Mouse (Mus musculus) MEL (cell line): ENCODE data around the gene Rtf1.

Experiments used
- CTCF ChIP-seq, 3 experiments: IDR thresholded peaks in 2 of 3; conservative IDR thresholded peaks in 1 of 3; 2 replicates each; pipeline ENCODE4 v1.5.1; 2011 to 2012; ENCODE audit warnings: low read length in 3 of 3, low read depth in 2 of 3, mild to moderate bottlenecking in 2 of 3, improper control_type of control experiment in 1 of 3, inconsistent platforms in 1 of 3, mixed read lengths in 1 of 3, moderate library complexity in 1 of 3; ENCODE audit not compliant: control insufficient read depth in 1 of 3, insufficient read depth in 1 of 3, poor library complexity in 1 of 3, severe bottlenecking in 1 of 3
- EP300 ChIP-seq, 2 experiments: IDR thresholded peaks; 2 replicates each; pipeline ENCODE4 v1.6.1; 2011; ENCODE audit warnings: improper control_type of control experiment in 2 of 2, low read length in 2 of 2, low read depth in 1 of 2, mild to moderate bottlenecking in 1 of 2
- GABPA ChIP-seq: IDR thresholded peaks from 2 replicates; pipeline ENCODE4 v1.6.1; 2012; ENCODE audit warnings: low read depth, mild to moderate bottlenecking, inconsistent platforms, low read length, improper control_type of control experiment, moderate library complexity
- GATA1 ChIP-seq: IDR thresholded peaks from 2 replicates; pipeline ENCODE4 v1.6.1; 2011; ENCODE audit warnings: low read depth, low read length, improper control_type of control experiment
- HCFC1 ChIP-seq: IDR thresholded peaks from 2 replicates; pipeline ENCODE4 v1.6.1; 2012; ENCODE audit warnings: low read depth, mild to moderate bottlenecking, inconsistent platforms, low read length, improper control_type of control experiment, moderate library complexity
- MAX ChIP-seq: IDR thresholded peaks from 2 replicates; pipeline ENCODE4 v1.6.1; 2011; ENCODE audit warnings: low read length, improper control_type of control experiment
- MEF2A ChIP-seq: IDR thresholded peaks from 2 replicates; pipeline ENCODE4 v1.6.1; 2014; ENCODE audit warnings: low read depth, mild to moderate bottlenecking, inconsistent platforms, low read length, improper control_type of control experiment; ENCODE audit not compliant: poor library complexity, insufficient replicate concordance, severe bottlenecking; ENCODE audit errors: extremely low read depth
- POLR2A ChIP-seq, 2 experiments: IDR thresholded peaks; 2 replicates each; pipeline ENCODE4 v1.6.1; 2011 to 2012; ENCODE audit warnings: low read length in 2 of 2, mild to moderate bottlenecking in 2 of 2, control low read depth in 1 of 2, improper control_type of control experiment in 1 of 2, low read depth in 1 of 2, moderate library complexity in 1 of 2; ENCODE audit not compliant: control insufficient read depth in 1 of 2, insufficient read depth in 1 of 2, poor library complexity in 1 of 2
- POLR2AphosphoS2 ChIP-seq: IDR thresholded peaks from 2 replicates; pipeline ENCODE4 v1.6.1; 2011; ENCODE audit warnings: low read length, improper control_type of control experiment
- POLR2AphosphoS5 ChIP-seq: IDR thresholded peaks from 2 replicates; pipeline ENCODE4 v1.6.1; 2012; ENCODE audit warnings: low read depth, borderline replicate concordance, mild to moderate bottlenecking, inconsistent platforms, low read length, moderate library complexity, mixed read lengths
- SIN3A ChIP-seq: IDR thresholded peaks from 2 replicates; pipeline ENCODE4 v1.6.1; 2012; ENCODE audit warnings: low read length, improper control_type of control experiment, inconsistent platforms
- USF2 ChIP-seq, 2 experiments: IDR thresholded peaks; 2 replicates each; pipeline ENCODE4 v1.6.1; 2011 to 2012; ENCODE audit warnings: improper control_type of control experiment in 2 of 2, low read length in 2 of 2, borderline replicate concordance in 1 of 2, inconsistent platforms in 1 of 2, low read depth in 1 of 2, mild to moderate bottlenecking in 1 of 2; ENCODE audit not compliant: insufficient read depth in 1 of 2
- ZNF384 ChIP-seq: IDR thresholded peaks from 2 replicates; pipeline ENCODE4 v1.6.1; 2012; ENCODE audit warnings: low read depth, mild to moderate bottlenecking, inconsistent platforms, low read length, improper control_type of control experiment

GRCm38 (mm10) chr2:119707676-119708075, 32.8 kb downstream of the Rtf1 start:
- no peak for TF ChIP-seq POLR2A (IDR thresholded peaks at IDR 0.05; ENCODE audit: control insufficient read depth in 1 of 2, insufficient read depth in 1 of 2, low read depth in 1 of 2, low read length in 2 of 2, poor library complexity in 1 of 2)
- no peak for TF ChIP-seq CTCF (IDR thresholded peaks at IDR 0.05 in 2 of 3, conservative IDR thresholded peaks at IDR 0.05 in 1 of 3; ENCODE audit: control insufficient read depth in 1 of 3, insufficient read depth in 1 of 3, low read depth in 2 of 3, low read length in 3 of 3, poor library complexity in 1 of 3, severe bottlenecking in 1 of 3)
- TF ChIP-seq SIN3A: no peak
- no peak for TF ChIP-seq POLR2AphosphoS2
- TF ChIP-seq USF2 (IDR thresholded peaks at IDR 0.05; ENCODE audit: borderline replicate concordance in 1 of 2, insufficient read depth in 1 of 2, low read depth in 1 of 2, low read length in 2 of 2): no peak
- no peak for TF ChIP-seq GATA1
- no peak for TF ChIP-seq MAX
- no peak for TF ChIP-seq GABPA
- no peak for TF ChIP-seq MEF2A
- no peak for TF ChIP-seq ZNF384
- no peak for TF ChIP-seq EP300 (IDR thresholded peaks at IDR 0.05; ENCODE audit: low read depth in 1 of 2, low read length in 2 of 2)
- TF ChIP-seq POLR2AphosphoS5: no peak
- TF ChIP-seq HCFC1: no peak
